Mouse (Mus musculus) CH12.LX (cell line): ENCODE results near the gene March9. TPM values are rescaled to one million over a fixed set of nuclear protein-coding genes. Genes with fewer than 3 reads are reported as not detected.

ENCODE experiments used
- DNase-seq: peaks from one replicate; pipeline ENCODE4 v3.0.0-alpha.2; 2013; ENCODE audit errors: extremely low read depth
- H3K27ac ChIP-seq: 2 replicates; pipeline ENCODE4 v1.5.1; 2012; ENCODE audit warnings: low read depth, mild to moderate bottlenecking, control low read depth, moderate library complexity; ENCODE audit not compliant: insufficient read depth
- H3K27me3 ChIP-seq: replicated peaks from 2 replicates; pipeline ENCODE3; 2012; ENCODE audit warnings: inconsistent platforms
- H3K36me3 ChIP-seq, 2 experiments: replicated peaks in 1 of 2; 2 replicates each; pipeline versions ENCODE3 to v1.6.1; 2012; ENCODE audit warnings: inconsistent platforms in 1 of 2, low read length in 1 of 2, mild to moderate bottlenecking in 1 of 2, mixed read lengths in 1 of 2, moderate library complexity in 1 of 2; ENCODE audit not compliant: control insufficient read depth in 1 of 2, insufficient read depth in 1 of 2
- H3K4me1 ChIP-seq, 2 experiments: 2 replicates each; pipeline ENCODE4 v1.6.1; 2012; ENCODE audit warnings: inconsistent platforms in 1 of 2, moderate library complexity in 1 of 2; ENCODE audit not compliant: insufficient read depth in 2 of 2, control insufficient read depth in 1 of 2
- H3K4me2 ChIP-seq: 2 replicates; pipeline ENCODE4 v1.6.1; 2012; ENCODE audit warnings: low read depth, mild to moderate bottlenecking, control low read depth; ENCODE audit not compliant: poor library complexity, insufficient read depth, severe bottlenecking
- H3K4me3 ChIP-seq, 3 experiments: fragments of 150-350 bp in 1 of 3; sonication (generic) in 1 of 3; replicated peaks in 1 of 3; 2 replicates each; pipeline versions ENCODE3 to v1.5.1; 2011 to 2012; ENCODE audit warnings: low read depth in 2 of 3, low read length in 2 of 3, mild to moderate bottlenecking in 2 of 3, moderate library complexity in 2 of 3, control low read depth in 1 of 3, improper control_type of control experiment in 1 of 3, inconsistent platforms in 1 of 3, mixed read lengths in 1 of 3; ENCODE audit not compliant: poor library complexity in 1 of 3
- H3K79me2 ChIP-seq: replicated peaks from 2 replicates; pipeline ENCODE4 v1.6.1; 2012; ENCODE audit warnings: mild to moderate bottlenecking, moderate library complexity; ENCODE audit not compliant: control insufficient read depth, poor library complexity, insufficient read depth, severe bottlenecking; ENCODE audit errors: extremely low read depth
- H3K9ac ChIP-seq: 2 replicates; pipeline ENCODE4 v1.6.1; 2012; ENCODE audit warnings: low read depth, mild to moderate bottlenecking, control low read depth, moderate library complexity; ENCODE audit not compliant: insufficient read depth
- H3K9me3 ChIP-seq: replicated peaks from 2 replicates; pipeline ENCODE3; 2012; ENCODE audit warnings: low read length, inconsistent platforms, mixed read lengths
- CHD2 ChIP-seq: IDR thresholded peaks from 2 replicates; pipeline ENCODE4 v1.6.1; 2011; ENCODE audit warnings: low read length, improper control_type of control experiment
- CTCF ChIP-seq, 2 experiments: IDR thresholded peaks in 1 of 2; conservative IDR thresholded peaks in 1 of 2; 2 replicates each; pipeline ENCODE4 v1.5.1; 2011 to 2012; ENCODE audit warnings: low read depth in 2 of 2, low read length in 2 of 2, improper control_type of control experiment in 1 of 2, inconsistent platforms in 1 of 2, mild to moderate bottlenecking in 1 of 2, moderate library complexity in 1 of 2
- E2F4 ChIP-seq: IDR thresholded peaks from 2 replicates; pipeline ENCODE4 v1.6.1; 2011; ENCODE audit warnings: low read depth, low read length, improper control_type of control experiment; ENCODE audit not compliant: insufficient replicate concordance
- ELF1 ChIP-seq: IDR thresholded peaks from 2 replicates; pipeline ENCODE4 v1.6.1; 2014; ENCODE audit warnings: low read depth, mild to moderate bottlenecking, inconsistent platforms, low read length, improper control_type of control experiment
- ETS1 ChIP-seq: conservative IDR thresholded peaks from 2 replicates; pipeline ENCODE4 v1.6.1; 2012; ENCODE audit warnings: low read depth, mild to moderate bottlenecking, inconsistent platforms, low read length, improper control_type of control experiment, moderate library complexity
- MAZ ChIP-seq: IDR thresholded peaks from 2 replicates; pipeline ENCODE4 v1.6.1; 2012; ENCODE audit warnings: low read depth, mild to moderate bottlenecking, inconsistent platforms, low read length, improper control_type of control experiment, moderate library complexity
- MEF2A ChIP-seq: IDR thresholded peaks from 2 replicates; pipeline ENCODE4 v1.6.1; 2014; ENCODE audit warnings: low read depth, mild to moderate bottlenecking, inconsistent platforms, low read length, improper control_type of control experiment, borderline replicate concordance
- MYC ChIP-seq: IDR thresholded peaks from 2 replicates; pipeline ENCODE4 v1.6.1; 2011; ENCODE audit warnings: low read depth, mild to moderate bottlenecking, improper control_type of control experiment, low read length
- NRF1 ChIP-seq: IDR thresholded peaks from 2 replicates; pipeline ENCODE4 v1.6.1; 2014; ENCODE audit warnings: low read depth, mild to moderate bottlenecking, inconsistent platforms, low read length, improper control_type of control experiment, moderate library complexity
- POLR2A ChIP-seq: IDR thresholded peaks from 2 replicates; pipeline ENCODE4 v1.6.1; 2011; ENCODE audit warnings: low read depth, mild to moderate bottlenecking, improper control_type of control experiment, low read length
- RCOR1 ChIP-seq: conservative IDR thresholded peaks from 2 replicates; pipeline ENCODE4 v1.6.1; 2012; ENCODE audit warnings: low read depth, mild to moderate bottlenecking, inconsistent platforms, low read length, improper control_type of control experiment
- SMC3 ChIP-seq: IDR thresholded peaks from 2 replicates; pipeline ENCODE4 v1.6.1; 2011; ENCODE audit warnings: low read depth, low read length, improper control_type of control experiment
- TBP ChIP-seq: conservative IDR thresholded peaks from 2 replicates; pipeline ENCODE4 v1.6.1; 2011; ENCODE audit warnings: low read depth, low read length, improper control_type of control experiment
- ZNF384 ChIP-seq: IDR thresholded peaks from 2 replicates; pipeline ENCODE4 v1.6.1; 2012; ENCODE audit warnings: low read depth, low read length, improper control_type of control experiment, inconsistent platforms
- dilution Hi-C: fragments of 300-500 bp; cut with MboI; formaldehyde crosslinking; loops from 2 replicates; pipeline ENCODE4 v1.14.3; 2020; ENCODE audit warnings: low sequenced_read_pairs; ENCODE audit not compliant: extremely low pct_unique_long_range_greater_than_20kb, extremely low pct_ligation_motif_present
- in situ Hi-C: fragments of 300-500 bp; cut with MboI; formaldehyde crosslinking; loops from 3 replicates; pipeline ENCODE4 v1.14.3; 2019; ENCODE audit warnings: low sequenced_read_pairs, low pct_ligation_motif_present, low pct_unique_long_range_greater_than_20kb, mixed read lengths
- polyA plus RNA-seq: library from polyadenylated mRNA; unstranded; fragments of >175 nt; gene quantifications from 2 replicates; pipeline ENCODE4 v1.2.1, GENCODE M21; 2012; ENCODE audit warnings: low read depth; ENCODE audit not compliant: insufficient read length
- total RNA-seq, 2 experiments: library from RNA; depleted of rRNA; stranded (reverse); fragments of 300-350 nt in 1 of 2; fragments of >200 nt in 1 of 2; gene quantifications; 2 replicates each; pipeline ENCODE4 v1.2.3; 2012 to 2014

Gene March9
- total and polyA plus RNA-seq, 3 experiments: 0.68 to 3.4 (median 1.0) TPM

DNA sequence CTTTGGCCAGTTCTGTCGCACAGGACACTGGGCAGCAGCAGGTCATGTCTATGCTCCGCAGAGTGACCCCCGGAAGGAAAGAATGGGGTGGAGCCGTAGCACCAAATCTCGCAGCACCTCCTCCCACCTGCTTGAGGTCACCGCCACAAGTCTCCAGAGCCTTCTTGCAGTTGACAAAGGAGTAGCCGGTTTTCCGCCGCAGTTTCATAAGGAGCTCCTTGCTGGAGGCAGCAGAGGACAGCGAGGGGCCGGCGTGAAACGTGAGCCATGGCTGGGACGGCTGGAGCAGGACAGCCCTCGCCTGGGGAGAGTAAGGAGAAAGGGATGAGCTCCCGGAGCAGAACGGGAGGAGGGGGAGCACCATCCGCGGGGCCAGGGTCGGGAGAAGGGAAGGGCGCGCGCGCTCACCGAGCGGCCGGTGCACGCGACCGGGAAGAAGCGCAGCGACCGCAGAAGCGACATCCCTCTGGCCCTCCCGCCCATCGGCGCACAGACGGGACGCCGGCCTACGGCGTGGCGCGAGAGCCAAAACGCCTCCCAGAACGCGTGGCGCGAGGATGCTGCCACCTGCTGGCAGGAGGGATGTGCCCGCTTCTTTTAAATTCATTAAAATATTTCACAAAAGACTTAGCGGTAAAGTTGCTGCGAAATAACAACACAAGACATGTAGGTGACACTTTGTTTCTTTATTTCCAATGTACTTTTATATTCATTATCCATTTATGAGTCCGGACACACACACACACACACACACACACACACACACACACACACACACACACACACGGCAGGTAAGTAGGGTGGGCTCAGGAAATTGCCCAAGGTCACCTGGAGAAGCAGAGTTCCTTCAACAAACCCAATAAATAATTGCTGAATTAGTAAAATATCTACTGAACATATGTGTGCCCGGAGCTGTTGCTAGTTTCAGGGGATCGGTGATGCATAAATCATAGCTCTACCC lies 29.4 kb downstream of the March9 start, which contains the start of gene Tsfm (continued):
- TF ChIP-seq ELF1: peak; percentile 79
- TF ChIP-seq MEF2A: peak; percentile 75; the same call in 1 of the 2 replicates
- peak; percentile 54; the same call in 1 of the 2 replicates for TF ChIP-seq CHD2
- no peak for TF ChIP-seq RCOR1
- TF ChIP-seq TBP: peak; percentile 50; the same call in 1 of the 2 replicates
- TF ChIP-seq SMC3: peak; percentile 76
- peak; percentile 94; the same call in 1 of the 2 replicates for TF ChIP-seq E2F4
- peak; percentile 87 for TF ChIP-seq POLR2A
- TF ChIP-seq MYC: peak; percentile 98
- TF ChIP-seq MAZ: peak; percentile 71; the same call in 1 of the 2 replicates

DNA sequence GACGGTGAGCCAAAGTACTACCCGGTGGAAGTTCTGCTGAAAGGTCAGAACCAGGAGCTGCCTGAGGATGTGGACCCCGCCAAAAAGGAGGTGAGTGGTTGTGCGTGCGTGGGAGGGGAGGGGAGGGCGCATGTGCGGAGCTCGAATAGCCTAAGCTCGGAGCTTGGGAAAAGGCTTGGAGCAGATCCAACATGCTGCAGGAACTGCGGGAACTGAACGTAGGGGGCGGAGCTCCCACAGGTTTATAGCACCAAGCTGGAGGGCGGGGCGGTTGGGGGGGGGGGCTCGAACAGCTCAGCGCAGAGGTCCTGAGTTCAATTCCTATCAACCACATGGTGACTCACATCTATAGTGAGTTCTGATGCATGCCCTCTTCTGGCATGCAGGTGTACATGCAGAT lies 41.6 kb downstream of the March9 start:
- peaks cover 14 to 60% of the 10 kb centered on the region in 2 experiments for H3K36me3 ChIP-seq
- dilution Hi-C loops: no loop called here
- no peaks in the 10 kb centered on the region for H3K27me3 ChIP-seq
- no peak overlapping the region for H3K9ac ChIP-seq
- H3K4me2 ChIP-seq: no peak overlapping the region
- H3K4me3 ChIP-seq: no peak overlapping the region
- TF ChIP-seq CTCF (conservative IDR thresholded peaks at IDR 0.05 in 1 of 2, IDR thresholded peaks at IDR 0.05 in 1 of 2; ENCODE audit: low read depth in 2 of 2, low read length in 2 of 2) (0 out of 4 replicates have a peak, but pooled peaks of 1 of the 2 experiments have one; percentile 9), CHD2 (no peak), ETS1 (no peak), TBP (no peak), NRF1 (no peak)
- no peak for DNase-seq
- in situ Hi-C loops: no loop called here
- no peaks in the 10 kb centered on the region for H3K4me1 ChIP-seq
- H3K79me2 ChIP-seq: no peaks in the 10 kb centered on the region
- H3K9me3 ChIP-seq: no peaks in the 10 kb centered on the region
- H3K27ac ChIP-seq: no peak overlapping the region

DNA sequence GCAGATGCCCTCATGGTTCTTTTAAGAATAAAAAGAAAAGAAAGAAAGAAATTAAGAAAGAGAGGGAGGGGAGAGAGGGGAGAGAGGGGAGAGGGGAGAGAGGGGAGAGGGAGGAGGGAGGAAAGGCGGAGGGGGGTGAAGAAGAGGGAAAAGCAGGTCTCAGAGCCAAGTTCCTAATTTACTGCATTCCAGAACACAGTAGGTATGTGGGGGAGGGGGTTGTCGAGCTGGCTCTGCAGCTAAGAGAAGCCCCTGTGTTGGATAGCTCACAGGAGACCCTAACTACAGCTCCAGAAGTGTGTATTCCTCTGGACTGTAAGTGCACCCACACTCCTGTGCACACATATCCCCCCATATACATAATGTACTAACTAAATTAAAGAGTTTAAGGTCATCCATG lies 42.9 kb downstream of the March9 start:
- Histone ChIP-seq H3K9me3 (no peaks in the 10 kb centered on the region), H3K4me3 (no peak overlapping the region), H3K9ac (no peak overlapping the region), H3K79me2 (no peaks in the 10 kb centered on the region), H3K36me3 (peaks cover 4 to 54% of the 10 kb centered on the region in 2 experiments), H3K4me1 (no peaks in the 10 kb centered on the region), H3K4me2 (no peak overlapping the region), H3K27ac (no peak overlapping the region), H3K27me3 (no peaks in the 10 kb centered on the region)
- dilution Hi-C loops: no loop called here
- TF ChIP-seq ZNF384 (no peak), TBP (no peak)
- in situ Hi-C loops: no loop called here
- DNase-seq: no peak
